Mouse (Mus musculus) cortical plate, adult 2 months (tissue): ENCODE data around the gene Mrps6.

ENCODE experiments used
- CTCF ChIP-seq: fragments of 200-500 bp; IDR thresholded peaks from 2 replicates; pipeline ENCODE4 v1.5.1; 2011; ENCODE audit warnings: mild to moderate bottlenecking, control low read depth, low read length; ENCODE audit not compliant: insufficient read depth; ENCODE audit errors: extremely low read depth
- POLR2A ChIP-seq: fragments of 200-500 bp; IDR thresholded peaks from 2 replicates; pipeline ENCODE4 v1.6.1; 2011; ENCODE audit warnings: mild to moderate bottlenecking, low read length, control low read depth; ENCODE audit not compliant: insufficient read depth; ENCODE audit errors: extremely low read depth

- TF ChIP-seq CTCF (no peak), POLR2A (no peak)
Measured at GRCm38 (mm10) chr16:92099598-92099997, 41.5 kb downstream of the Mrps6 start.
